Mouse (Mus musculus) layer of hippocampus, postnatal 14 days (tissue): ENCODE results near the gene Atp6v1e2. TPM values are rescaled to one million over a fixed set of nuclear protein-coding genes. Genes with fewer than 3 reads are reported as not detected.
A peak's percentile ranks its signal among the peaks of the same experiment; 100 is the strongest.

ENCODE experiments used
- DNase-seq, 2 experiments: peaks; one replicate each; pipeline ENCODE4 v3.0.0; 2021 to 2022; ENCODE audit warnings: low spot score in 2 of 2, mixed read lengths in 1 of 2
- total RNA-seq, 2 experiments: library from RNA; stranded (reverse); gene quantifications; 2 replicates each; pipeline ENCODE4 v1.2.3; 2021

Atp6v1e2 gene
- total RNA-seq, 2 experiments from 2014 or later: 0.35 TPM; not detected in 1

- DNase-seq: no peak
These were observed 28.9 kb downstream of the Atp6v1e2 start for GRCm38 (mm10) chr17:86918786-86919185.

GRCm38 (mm10) chr17:86917048-86917447, 30.6 kb downstream of the Atp6v1e2 start, which contains the start of gene Tmem247:
Gene Tmem247 (plus strand): TSS chr17:86917348.
- DNase-seq: no peak

DNA sequence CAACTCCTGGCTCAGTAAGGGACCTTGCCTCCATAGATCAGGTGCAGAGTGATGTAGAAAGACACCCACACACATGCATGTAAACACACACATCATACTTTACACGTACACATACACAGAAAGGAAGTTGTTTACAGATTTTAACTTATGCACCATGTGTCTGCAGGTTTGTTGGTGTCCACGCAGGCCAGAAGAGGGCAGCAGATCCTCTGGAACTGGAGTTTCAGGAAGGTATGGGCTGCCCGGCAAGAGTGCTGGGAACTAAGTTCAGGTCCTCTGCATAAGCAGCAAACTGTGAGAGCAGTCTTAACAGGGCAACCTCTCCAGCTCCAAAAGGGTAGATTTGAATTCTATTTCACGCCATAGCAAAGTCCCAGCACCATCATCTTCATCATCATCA, 32.2 kb downstream of the Atp6v1e2 start:
- DNase-seq: no peak

GRCm38 (mm10) chr17:86913003-86913607, 34.6 kb downstream of the Atp6v1e2 start:
- no peak for DNase-seq

GRCm38 (mm10) chr17:86911261-86911660, 36.4 kb downstream of the Atp6v1e2 start:
- peak in 1 of 2 experiments; percentile 1 for DNase-seq

DNA sequence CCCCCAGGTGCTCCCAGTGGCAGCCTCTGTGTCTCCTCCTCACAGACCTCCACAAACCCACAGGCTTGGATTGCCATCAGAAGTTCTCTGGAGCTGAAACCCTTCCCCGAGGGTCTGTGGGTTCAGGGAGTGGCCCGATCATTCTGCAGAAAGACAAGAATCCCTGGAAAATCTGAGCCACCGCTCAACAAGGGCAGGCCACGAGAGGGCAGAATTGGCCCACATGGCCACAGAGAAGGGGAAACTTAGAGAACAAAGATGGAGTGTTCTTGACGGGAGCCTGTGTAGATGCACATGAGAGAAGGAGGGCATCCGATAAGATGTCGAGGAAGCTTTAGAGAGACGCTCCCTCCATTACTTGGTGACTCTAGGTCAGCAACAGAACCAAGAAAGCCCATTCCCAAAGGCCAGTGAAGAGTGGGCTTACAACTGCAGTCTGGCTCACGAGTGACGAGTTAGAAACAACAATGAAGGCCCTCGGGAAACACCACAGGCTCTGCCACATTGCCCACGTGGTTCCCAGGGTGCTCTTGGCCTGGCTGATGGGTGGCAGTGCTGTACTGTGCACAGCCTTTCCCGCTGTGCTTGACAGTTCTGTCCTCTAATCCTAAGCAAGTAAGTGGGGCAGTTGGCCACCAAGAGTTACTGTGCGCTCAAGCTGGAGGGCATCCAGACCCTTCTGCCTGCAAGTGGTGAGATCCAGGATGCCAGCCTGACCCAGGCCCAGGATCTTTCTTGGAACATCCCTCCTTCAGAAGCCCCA, 37.8 kb downstream of the Atp6v1e2 start:
- peak; percentile 61 to 65 for DNase-seq

DNA sequence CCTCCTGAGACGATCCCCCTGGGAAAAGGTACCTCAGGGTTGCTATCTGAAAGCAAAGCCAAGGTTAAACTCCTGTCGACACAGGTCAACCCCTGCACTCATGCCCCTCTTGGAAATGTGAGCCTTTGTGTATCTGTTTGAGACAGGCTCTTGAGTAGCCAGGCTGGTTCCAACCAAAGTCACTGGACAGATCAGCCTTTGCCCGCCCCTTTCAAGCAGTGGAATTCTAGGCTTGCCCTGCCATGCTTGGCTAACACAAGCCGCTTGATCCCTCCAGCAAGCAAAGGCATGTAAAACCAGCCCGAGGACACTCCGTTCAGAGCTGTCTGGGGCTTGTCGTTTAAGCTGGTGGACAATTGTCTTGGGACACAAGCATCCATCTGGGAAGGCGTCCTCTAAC, 39.4 kb downstream of the Atp6v1e2 start:
- no peak for DNase-seq

DNA sequence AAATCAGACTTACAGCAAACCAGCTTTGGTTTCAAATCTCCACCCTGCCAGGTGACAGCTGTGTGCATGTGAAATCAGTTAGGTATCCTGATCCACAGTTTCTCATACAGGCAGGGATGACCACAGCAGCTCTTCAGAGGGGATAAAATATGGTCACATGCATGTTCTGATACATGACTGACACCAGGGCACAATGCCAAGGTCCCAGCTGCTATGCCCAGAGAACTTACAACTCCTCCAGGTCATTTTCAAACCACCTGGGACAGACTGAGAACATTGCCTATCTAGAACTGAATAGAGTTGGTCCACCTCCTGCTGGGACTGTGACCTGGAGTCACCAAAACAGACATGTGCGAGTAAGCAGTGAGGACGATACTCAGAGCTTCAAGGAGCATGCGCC, 40.6 kb downstream of the Atp6v1e2 start:
- no peak for DNase-seq

DNA sequence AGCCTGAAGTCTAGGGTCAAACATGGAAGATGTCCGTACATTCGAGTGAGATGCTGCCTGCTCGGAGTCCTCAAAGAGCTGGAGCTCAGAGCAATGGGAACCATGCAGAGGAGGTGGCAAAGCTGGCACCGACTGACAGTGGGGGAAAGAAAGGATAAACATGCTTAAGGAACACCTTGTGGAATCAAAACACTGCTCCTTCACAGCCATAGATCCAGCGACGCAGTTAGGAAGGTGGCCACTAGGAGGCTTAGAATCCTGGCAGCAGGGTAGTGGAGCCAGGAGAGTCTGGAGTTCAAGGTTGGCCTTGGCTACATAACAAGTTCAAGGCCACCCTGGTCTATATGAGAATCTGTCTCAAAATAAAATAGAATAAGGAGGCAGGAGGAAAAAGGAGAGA, 41.1 kb downstream of the Atp6v1e2 start:
- no peak for DNase-seq

DNA sequence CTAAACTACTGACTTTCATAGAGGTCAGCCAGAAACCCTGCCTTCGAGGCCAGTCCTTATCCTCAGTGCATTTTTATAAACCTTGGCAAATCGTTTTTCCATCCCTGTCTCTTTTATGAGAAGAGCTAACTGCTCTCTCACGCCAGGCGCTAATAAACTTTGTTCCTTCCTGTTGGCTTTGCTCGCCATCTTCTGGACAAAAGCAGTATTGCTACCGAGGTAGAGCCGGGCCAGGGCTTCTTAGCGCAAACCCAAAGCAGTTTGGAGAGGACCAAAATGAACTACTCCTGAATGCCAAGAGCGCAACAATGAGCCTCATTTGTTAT, 41.6 kb downstream of the Atp6v1e2 start:
- DNase-seq: peak; percentile 90 to 91

DNA sequence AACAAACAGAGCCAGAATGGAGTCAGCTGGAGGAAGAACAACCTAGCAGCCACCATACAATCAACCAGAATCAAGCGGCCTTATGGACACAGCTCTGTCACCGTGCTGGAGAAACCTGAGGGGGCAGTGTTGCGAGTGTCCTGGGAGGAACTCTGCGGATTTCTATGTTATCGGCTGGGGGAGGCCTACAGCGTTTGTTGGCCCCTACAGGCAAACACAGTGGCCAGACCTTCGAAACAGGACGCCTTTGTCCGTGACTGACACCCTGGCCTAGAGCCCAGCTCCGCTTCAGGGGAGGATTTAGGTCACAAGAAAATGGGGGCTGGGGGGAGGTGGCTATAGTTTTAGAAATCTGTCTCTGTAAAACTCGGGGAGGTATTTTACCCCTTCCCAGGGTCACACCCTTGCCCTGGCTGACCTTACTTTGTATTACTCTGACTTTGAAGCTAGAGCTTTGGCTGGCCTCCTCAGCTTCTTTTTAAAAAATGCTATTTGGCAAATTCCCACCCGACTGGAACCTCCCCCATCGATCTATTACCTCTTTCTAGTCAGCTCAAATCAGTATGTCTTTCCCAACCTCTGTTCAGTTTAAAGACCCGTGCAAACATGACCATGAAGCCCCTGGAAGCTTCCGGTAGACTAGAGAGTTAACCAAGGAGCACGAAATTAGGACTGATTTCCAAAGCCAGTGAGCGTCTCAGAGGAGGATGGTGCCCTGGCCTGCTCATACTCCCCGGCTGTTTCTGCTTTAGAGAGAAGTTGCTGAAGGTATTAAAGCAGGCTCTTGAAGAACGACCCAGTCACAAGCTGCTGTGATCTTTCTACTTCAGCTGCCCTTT, 42.2 kb downstream of the Atp6v1e2 start:
- peak; percentile 49 to 76 for DNase-seq

DNA sequence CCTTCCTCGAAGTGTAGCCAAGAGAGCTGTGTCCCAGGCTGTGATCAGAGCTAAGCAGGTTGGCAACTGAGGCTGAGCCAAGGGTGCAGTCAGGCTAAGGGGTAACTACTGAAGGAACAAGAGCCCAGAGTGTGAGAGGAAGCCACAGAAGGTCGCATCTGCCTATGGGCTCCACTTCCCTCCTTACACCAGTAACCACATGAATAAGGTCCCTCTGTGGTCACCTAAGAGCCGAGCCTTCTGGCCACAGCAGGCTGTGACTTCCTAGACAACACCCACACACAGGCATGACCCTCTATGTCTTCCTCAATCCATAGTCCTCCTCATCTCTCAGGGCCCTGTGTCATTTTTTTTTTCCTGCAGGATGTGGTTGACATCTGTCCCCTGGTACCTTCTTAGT, 43.5 kb downstream of the Atp6v1e2 start:
- no peak for DNase-seq

DNA sequence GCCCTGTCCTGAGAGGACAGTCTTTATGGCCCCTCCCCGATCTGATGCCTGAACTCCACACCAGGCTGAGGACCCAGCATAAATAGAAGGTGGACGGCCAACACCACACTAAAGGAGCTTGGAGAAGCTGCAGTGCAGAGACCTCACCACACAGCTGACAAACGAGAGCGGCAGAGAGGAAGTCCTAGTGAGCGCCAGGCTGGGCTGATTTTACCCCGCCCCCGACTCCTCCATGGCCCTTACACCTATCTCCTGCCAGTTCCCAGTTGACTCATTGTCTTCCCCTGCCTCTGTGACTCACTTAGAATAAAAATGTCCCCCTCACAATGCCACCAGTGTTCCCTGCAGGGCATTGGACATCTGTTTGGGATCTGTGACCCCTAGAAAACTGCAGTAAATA, 44.1 kb downstream of the Atp6v1e2 start:
- peak in 1 of 2 experiments; percentile 48 for DNase-seq

- DNase-seq: no peak
These were observed 45.2 kb downstream of the Atp6v1e2 start for GRCm38 (mm10) chr17:86902399-86903067.

DNA sequence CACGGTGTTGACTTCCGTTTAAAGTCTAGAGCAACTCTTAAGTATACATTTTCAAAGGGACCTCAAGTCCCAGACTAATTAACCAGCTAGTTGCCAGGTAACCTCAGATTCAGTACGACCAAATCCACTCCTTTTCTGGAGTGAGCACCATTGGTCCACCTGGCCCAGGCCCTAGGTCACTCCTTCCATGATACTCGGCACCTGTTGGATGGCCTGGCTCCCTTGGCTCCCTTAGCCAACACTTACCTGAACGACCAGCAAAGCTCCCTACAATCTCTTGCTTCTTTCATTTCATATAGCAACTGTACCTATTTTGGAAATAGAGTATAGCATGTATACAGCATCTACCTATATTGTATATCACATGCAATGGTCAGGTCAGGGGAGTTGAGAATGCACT, 47.1 kb downstream of the Atp6v1e2 start:
- no peak for DNase-seq

DNA sequence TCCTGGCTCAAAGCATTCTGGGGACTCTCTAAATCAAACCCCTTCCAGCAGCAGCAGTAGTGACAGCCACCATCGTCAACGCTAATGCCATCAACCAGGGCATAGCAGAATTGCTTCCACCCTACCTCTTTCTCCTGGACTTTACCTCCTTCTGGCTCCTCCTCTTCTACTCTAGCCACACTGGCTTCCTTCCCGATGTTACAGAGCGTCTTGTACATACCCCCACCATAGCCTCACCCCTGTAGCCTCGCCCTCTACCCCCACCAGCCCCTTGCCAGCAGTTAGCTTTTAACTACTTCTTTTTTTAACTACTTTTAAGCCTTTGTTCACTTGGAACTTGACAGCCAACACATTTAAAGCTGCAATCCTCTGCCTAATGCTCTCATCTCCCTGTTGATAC, 47.9 kb downstream of the Atp6v1e2 start:
- no peak for DNase-seq

GRCm38 (mm10) chr17:86897486-86898165, 50.1 kb downstream of the Atp6v1e2 start:
- DNase-seq: no peak

DNA sequence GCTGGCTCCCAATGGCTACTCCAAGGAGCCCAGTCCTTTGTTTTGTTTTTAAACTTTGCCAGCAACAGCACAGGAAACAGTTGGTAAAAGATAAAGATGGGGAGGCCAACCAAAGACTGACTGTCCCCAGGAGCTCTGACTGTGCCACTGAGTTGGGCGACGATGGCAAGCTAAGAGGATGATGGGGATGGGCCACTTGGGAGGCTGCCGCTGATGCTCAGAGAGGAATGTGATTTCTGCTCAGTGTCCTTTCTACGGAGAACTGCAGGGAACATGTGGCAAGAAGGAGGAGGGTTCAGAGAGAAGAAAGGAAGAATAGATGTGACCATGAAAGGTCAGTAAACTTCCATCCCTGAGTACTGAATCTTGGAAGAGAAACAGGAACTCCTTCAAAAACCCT, 52.5 kb downstream of the Atp6v1e2 start:
- DNase-seq: no peak
